Mouse (Mus musculus): ENCODE measurements at regions not wholly inside any gene's neighbourhood (a gene's known extent, or its start where the extent isn't known, plus 50 kb on each side); places are given as distances from the start of the nearest gene placed in this dataset.

DNA sequence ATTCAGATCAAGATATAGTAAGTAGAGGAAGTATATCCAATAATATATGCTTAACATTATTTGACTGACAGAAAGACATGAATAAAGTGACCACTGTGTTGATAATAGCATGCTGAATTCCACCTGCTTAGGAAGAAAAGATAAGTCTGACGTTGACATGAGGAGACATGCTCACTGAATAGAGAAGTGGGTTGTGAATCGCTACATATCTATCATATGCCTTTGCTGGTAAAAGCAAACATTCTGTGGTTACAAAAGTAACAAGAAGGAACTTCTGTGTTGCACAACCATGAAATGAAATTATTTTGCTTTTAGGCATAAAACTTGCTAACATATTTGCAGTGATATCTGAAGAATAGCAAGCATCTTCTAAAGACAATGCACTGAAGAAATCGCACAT, 163.8 kb upstream of the Zfp386 start:
- TF ChIP-seq FLI1 (IDR thresholded peaks at IDR 0.05; ENCODE audit: low read length) (no peak), GATA1 (IDR thresholded peaks at IDR 0.05; ENCODE audit: borderline replicate concordance, low read length) (no peak)

Measured in megakaryocyte, embryonic 14.5 days (primary cell).